Mouse (Mus musculus) heart, postnatal 36 days (tissue): Measurements from ENCODE around the gene Gm20521. TPM values are rescaled to one million over a fixed set of nuclear protein-coding genes. Genes with fewer than 3 reads are reported as not detected.
"Not testable (repeated sequence)": the region's sequence is repeated elsewhere in the genome, so short reads cannot be mapped to it uniquely, and the experiment has no call there.

Experiments
- DNase-seq, 2 experiments: peaks; one replicate each; pipeline ENCODE4 v3.0.0; 2021 to 2022
- intact Hi-C: fragments of 180-260 bp; cut with DNase I; formaldehyde crosslinking; loops from one replicate; pipeline ENCODE4 v1.15.1; 2025
- total RNA-seq, 2 experiments: library from RNA; stranded (reverse); gene quantifications; 2 replicates each; pipeline ENCODE4 v1.2.3; 2021

Gene Gm20521
- total RNA-seq, 2 experiments from 2014 or later = 3.5 to 6.6 TPM

DNA sequence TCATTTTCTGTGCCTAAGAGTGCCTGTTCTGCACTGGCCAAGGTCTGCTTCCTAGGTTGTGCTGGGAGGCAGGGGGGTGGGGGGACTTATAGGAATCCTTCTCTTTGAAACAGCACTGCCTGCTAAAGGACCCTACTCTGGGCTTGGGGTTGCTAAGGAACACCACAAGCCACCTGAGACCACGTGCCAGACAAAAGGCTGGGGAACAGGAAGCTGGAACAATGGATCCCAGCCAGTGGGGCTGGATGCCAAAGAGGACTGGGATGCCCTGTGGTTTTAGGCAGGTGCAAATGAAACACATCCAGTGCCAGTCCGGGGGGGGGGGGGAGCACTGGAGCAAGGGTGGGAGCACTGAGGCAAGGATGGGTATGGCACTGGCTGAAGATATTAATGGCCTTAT, 47.2 kb downstream of the Gm20521 start:
- no peak for DNase-seq
- intact Hi-C loops = no loop called here

DNA sequence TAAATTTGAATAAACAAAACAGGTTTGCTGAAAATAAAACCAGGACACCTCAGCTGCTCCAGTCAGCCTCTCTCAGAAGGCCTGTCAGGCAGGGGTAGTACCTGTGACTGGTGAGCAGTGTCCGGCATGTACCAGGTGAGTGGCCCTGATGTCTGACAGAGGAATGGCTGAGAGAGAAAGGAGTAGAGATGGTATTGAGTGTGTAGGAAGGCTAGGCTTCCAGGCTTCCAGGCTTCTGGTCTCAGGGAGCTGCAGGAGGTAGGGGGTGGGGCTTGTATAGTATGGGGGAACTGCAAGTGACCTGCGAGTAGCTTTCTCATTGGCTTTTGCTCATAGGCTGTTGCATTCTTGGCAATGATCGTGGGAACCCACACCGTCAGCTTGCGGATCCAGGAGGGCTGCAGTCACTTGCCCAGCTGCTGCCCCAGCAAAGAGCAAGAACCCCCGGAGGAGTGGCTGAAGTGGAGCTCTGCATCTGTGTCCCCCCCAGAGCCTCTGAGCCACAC, 49.5 kb downstream of the Gm20521 start, which contains the start of gene Il25:
Il25 (plus strand) TSS at position 51 of the 506 bp plus-strand sequence.
- intact Hi-C loops = no loop called here
- DNase-seq = no peak

DNA sequence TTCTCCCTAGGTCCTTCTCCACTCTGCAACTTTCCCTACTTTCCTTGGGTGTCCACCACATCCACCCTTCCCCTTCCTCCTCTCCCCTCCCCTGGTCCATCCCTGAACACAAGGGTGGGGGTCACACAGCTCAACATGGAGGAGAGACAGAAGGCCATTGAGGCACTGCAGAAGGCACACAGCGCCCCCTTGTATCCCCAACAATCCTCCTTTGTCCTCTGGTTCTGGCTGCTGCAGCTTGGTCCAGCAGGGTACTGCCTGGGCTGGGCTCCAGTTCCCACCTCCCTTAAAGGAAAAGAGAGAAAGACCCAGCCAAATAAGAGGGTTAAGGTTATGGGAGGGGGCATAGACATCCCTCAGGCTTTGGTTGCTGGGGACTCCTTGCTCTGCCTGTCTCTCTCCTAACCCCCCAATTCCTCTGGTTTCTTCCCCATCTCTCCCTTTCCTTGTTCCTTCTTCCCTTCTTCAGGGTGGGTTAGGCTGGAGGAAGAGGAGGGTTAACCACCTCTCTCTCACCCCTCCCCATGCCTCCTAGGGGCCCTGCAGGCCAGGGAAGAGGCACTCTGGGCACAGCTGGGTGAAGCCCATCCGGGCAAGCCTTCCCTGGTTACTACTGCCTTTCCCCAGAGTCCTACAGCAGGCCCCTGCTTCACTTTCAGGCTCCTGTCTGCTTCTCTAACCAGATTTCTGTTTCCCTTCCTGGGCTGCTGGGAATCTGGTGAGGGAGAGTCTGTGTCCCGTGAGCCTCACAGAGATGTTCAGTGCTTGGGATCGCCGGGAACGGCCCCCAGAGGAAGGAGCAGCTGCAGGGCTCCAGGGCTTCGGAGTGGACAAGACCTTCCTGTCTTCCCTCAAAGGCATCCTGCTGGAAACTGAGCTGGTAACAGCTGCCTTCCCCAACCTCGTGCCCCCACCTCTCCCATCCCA, 52.9 kb downstream of the Gm20521 start, which contains the start of gene Cmtm5:
Cmtm5 (plus strand) TSS at position 358 of the 927 bp plus-strand sequence.
- intact Hi-C loops = no loop called here
- DNase-seq = peak in 1 of 2 experiments; percentile 5

DNA sequence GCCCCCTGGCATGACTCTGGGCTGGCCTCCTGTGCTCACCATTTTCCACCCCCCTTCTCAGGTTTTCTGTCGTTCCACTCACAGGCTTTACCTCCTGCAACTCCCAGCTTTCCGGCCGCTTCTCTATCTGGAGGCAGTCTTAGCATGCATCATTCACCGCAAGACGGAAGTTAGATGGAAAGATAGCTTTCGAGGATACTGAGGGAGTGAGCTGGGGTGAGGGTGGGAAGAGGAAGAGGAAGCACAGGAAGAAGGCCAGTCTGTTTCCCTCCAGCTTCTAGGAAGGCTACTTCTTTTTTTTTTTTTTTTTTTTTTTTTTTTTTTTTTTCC, 53.6 kb downstream of the Gm20521 start:
- intact Hi-C loops = no loop called here
- no peak for DNase-seq

DNA sequence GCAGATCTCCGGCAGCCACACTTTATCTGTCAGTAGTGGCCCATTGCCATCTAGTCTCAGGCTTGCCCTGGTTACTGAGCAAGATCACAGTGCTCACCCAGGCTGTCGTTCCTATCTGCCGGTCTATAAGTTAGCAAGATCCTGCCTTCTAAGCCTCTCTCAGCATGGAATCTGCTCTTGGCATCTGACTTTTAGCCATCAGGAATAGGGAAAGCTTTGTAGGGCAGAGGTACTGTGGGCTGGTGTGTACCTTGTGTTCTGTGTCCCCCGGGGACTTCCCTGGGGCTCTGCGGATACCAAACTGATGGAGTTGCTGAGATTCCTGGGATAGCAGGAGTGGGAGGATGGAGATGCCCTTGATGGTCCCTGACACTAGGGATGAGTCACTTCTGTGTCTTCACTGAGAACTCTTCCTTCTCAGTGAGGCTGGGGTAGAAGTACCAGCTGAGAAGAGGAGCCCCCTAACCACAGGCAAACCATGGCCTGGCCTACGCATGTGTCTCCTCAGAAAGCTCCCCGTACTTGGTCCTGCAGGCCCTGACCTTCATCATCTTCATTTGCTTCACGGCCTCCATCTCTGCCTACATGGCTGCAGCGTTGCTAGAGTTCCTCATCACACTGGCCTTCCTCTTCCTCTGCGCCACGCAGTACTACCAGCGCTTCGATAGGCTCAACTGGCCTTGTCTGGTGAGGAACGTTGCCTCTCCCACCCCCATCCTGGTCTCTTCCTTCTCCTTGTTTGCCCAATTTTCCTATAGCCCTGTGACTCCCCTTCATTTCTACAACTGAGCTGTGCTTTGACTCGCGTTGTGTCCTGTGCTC, 54.3 kb downstream of the Gm20521 start:
- DNase-seq = peak in 1 of 2 experiments; percentile 8
- intact Hi-C loops = loop anchor here (2.0 kb wide), 1 partner anchor 95 kb away; no protein-coding TSS in a partner anchor

DNA sequence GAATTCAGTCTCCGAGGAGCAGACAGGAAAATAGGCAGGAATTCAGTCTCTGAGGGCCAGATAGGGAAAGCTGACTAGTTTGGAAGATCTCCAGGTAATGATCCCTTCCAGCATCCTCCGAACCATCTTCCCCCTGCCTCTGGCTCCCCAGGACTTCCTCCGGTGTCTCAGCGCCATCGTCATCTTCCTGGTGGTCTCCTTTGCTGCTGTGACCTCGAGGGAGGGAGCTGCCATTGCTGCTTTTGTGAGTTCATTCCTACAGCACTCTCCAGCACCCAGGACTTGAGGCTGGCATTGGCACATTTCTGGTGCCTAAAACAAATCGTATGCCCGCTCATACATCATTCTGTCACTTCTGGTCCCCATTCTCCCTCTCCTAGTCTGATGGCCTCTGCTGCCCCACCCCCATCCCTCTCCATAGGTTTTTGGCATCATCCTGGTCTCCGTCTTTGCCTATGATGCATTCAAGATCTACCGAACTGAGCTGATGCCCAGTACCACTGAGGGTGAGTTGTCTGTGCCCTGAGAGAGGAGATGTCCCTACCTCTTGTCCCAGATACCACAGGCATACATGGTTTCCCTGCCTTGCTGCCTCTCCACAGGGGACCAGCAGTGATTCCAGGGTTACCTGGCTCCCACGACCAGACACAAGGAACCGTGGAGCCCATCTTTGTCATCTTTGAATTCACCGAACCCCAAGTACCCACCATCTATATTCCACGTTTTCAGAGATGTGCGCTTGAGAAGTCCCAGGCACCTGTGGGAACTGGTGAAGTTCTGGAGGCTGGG, 55.4 kb downstream of the Gm20521 start:
- DNase-seq = peak; percentile 35 to 52
- intact Hi-C loops = loop anchor here (1.0 to 2.0 kb wide), 2 partner anchors 38 to 96 kb away; no protein-coding TSS in a partner anchor

DNA sequence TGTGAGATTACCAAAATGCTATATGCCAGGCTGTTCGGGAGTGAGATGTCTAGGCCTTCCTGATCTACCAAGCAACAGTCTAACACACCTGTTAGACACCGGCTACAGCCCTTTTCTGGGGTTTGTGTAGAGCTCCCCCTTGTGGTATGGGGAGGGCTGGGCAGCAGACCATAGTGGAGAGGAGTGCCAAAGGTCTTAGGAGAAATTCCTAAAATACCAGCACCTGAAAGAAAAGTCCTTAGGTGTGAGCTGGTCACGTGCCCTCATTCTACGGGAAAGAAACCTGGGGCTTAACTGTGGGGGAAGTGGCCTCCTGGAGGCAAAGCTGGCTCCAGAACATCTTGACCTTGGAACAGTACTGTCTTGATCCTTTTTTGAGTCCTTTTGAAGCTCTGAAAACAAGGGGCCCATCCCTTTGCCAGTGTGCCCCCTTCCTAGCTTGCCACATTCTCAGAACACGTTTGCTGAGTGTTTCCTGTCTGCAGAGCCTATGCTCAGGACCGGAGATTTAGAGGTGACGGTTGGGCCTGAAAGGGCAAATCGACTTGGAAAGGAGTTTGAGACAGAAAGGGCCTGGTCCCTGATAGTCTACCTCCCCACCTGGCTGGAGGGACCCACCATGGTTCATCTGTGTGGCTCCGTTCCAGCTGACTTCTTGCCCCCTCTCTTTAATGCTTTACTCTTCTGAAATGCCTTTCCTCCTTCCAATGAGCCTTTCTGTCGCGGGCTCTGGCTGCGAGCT, 56.4 kb downstream of the Gm20521 start:
- DNase-seq = peak; percentile 76
- intact Hi-C loops = loop anchor here (1.0 to 2.0 kb wide), 2 partner anchors 39 to 97 kb away; no protein-coding TSS in a partner anchor

DNA sequence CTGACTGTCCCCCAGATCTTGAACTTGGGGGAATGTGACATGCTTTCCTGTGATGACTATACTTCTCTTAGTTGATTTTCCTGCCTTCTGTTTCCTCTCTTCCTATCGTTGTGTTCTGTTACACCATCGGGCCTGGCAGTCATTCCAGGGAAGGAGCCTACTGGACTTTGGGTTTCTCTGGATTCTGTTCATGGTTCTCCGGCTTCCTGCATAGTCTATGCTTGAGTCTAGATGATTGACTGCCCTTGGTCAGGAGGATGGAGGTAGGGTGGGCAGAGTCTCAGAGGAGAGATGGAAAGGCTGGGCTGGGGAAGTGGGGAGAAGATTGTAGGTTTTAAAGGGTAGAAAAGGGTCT, 56.9 kb downstream of the Gm20521 start:
- intact Hi-C loops = no loop called here
- DNase-seq = peak in 1 of 2 experiments; percentile 24

DNA sequence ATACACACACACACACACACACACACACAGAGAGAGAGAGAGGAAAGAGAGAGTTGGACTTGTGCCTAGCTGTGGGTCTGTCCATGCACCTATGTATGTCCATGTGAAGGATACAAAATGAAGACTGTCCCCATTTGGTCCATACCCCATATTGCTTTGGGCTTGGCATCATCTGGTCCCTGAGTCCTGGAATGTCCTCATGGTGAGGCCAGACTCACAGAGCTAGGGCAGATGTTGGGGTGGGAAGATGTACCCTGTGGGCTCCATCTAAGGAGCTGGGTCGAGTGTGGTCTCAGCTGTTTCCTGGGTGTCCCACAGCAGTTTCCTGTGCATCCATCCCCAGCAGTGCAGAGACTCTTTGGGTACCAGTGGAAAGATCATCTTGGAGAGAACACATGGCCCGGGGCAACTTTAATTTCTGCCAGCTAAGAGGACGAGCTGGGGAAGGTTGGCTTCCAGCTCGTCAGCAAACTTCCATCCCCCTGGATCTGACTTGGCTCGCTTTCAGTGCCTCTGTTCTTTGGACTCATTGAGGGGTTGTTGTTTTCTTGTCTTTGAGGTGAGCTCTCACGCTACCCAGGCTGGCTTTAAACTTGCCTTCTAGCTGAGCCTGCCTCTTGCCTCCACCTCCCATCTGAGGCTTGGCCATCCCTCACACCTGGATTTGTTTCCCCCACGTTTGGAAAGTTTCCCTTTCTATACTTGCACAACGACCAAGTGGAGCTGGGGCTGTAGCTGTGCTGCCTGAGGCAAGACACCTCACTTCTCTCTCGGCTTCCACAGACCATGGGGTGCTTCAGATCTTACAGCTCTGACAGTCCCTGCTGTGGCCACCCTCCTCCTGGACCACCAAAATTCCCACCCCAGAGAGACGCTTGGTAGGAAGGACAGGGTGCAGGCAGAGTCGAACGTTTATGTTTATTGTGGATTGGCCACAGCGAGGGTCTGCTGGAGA, 58.1 kb downstream of the Gm20521 start:
- intact Hi-C loops = no loop called here
- DNase-seq = peak; percentile 12 to 28

DNA sequence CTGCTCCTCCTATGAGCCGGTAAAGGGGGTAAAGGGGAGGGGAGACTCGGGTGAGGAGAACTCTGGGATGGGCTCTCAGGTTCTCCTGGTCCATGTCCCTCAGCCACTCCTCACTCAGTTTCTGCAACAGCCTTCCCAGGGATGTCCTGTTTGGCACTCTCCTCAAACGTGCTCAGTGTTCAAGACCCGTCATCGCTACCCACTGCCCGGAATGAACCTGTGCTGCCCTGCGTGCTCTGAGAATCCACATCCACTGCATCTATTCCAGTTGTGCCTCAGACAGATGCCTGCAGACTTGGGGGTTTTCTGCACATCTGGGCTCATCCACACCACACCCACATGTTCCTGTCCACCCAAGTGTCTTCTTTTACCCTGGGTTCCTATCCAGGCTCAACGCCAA, 59.2 kb downstream of the Gm20521 start:
- intact Hi-C loops = no loop called here
- peak; percentile 13 to 23 for DNase-seq

DNA sequence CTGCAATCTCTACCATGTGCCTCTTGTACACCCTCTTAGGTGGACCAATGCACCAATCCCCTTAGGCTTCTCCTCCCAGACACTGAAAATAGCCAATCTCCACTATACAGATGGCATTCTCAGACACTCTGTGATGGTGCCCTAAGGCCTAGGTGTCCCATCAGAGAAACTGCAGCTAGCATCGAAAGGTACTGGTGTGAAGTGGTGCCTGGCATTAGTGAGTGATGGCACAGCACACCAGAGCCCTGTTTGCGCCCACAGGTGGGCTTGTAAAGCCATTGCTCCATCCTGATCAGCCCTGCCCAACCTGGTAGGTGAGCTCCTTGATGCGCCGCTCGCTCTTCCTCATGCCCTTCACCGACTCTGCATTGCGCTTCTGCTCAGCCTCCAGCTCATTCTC, 60.7 kb downstream of the Gm20521 start:
- intact Hi-C loops = loop anchor here (1.0 kb wide), 1 partner anchor 28 kb away; no protein-coding TSS in a partner anchor
- DNase-seq = no peak

DNA sequence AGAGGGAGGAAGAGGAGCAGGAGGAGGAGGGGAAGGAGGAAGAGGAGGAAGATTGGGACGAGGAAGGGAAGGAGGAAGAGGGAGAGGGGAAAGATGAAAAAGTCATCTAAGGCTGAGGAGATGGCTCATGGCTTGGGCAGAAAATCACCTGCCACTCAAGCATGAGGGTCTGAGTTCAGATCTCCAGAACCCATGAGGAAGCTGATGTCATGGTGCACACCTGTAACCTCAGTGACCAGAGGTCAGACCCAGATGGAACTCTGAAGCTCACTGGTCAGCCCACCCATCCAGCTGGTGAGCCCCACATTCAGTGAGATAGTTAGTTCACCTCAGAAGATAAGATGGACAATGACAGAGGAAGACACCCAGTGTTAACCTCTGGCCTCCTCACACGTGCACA, 61.7 kb downstream of the Gm20521 start:
- intact Hi-C loops = loop anchor here (1.0 kb wide), 1 partner anchor 27 kb away; no protein-coding TSS in a partner anchor
- DNase-seq = peak in 1 of 2 experiments; percentile 4

DNA sequence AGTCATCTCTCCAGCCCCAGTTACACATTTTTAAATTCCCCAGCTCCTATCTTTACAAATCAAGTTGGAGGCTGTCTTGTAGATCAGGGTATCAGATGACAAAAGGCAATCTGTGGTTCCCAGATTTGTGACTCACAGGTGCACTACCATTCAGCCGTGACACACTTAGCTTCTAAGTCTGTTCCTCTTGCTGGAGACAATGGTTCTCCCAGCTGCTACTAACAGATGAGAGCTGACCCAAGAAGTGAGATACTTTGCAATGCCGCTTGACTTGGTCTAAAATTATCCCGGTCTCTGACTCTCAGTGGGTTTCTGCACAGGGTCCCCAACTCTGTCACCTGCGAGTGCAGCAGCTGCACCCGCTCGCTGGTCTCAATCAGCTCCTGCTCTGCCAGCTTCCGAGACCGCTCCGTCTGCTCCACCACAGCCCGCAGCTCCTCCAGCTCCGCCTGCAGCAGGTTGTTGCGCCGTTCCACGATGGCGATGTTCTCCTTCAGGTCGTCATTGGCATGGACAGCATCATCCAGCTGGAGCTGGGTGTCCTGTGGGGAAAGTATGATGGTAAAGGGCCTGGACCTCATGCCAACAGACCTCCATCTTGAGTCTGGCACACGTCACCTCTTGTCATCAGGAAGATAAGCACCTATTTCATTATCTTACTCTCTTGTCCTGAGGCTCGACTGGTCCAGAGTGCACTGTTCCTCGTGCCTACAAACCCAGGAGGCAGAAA, 62.9 kb downstream of the Gm20521 start:
- peak; percentile 13 to 15 for DNase-seq
- intact Hi-C loops = no loop called here

DNA sequence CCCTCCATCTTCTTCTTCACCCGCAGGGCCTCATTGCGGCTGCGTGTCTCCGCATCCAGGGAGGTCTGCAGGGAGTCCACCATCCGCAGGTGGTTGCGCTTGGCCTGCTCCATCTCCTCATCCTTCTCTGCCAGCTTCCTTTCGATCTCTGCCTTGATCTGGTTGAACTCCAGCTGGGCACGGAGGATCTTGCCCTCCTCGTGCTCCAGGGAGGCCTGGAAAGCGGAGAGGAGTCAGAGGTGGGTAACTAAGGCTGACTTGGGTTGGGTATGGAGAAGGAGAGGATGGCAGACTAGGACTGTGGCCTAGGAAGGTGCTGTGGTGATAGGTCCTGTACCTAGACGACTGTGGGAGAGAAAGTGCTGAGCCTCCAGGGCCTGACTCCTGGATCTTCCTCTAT, 63.8 kb downstream of the Gm20521 start:
- intact Hi-C loops = not testable (repeated sequence)
- peak in 1 of 2 experiments; percentile 13 for DNase-seq
